Mouse (Mus musculus) liver, postnatal 0 days (tissue): ENCODE data around the gene Ackr3.

ENCODE experiments used
- CTCF ChIP-seq: sonication (generic); IDR thresholded peaks from 2 replicates; pipeline ENCODE4 v1.5.1; 2016; ENCODE audit warnings: antibody characterized with exemption, low read depth
- EP300 ChIP-seq: IDR thresholded peaks from 2 replicates; pipeline ENCODE4 v1.6.1; 2016; ENCODE audit warnings: antibody characterized with exemption, low read depth, mild to moderate bottlenecking

- TF ChIP-seq CTCF: no peak
- no peak for TF ChIP-seq EP300
Measured at GRCm38 (mm10) chr1:90186173-90186572, 17.6 kb upstream of the Ackr3 start.
